Mouse (Mus musculus) liver, adult 2 months (tissue): ENCODE data around the gene Cx3cr1.

Experiments
- CTCF ChIP-seq: fragments of 200-500 bp; IDR thresholded peaks from 2 replicates; pipeline ENCODE4 v1.5.1; 2011; ENCODE audit warnings: low read depth, low read length, control low read depth
- POLR2A ChIP-seq: fragments of 200-500 bp; IDR thresholded peaks from 2 replicates; pipeline ENCODE4 v1.6.1; 2011; ENCODE audit warnings: low read length, control low read depth; ENCODE audit not compliant: insufficient read depth; ENCODE audit errors: extremely low read depth

DNA sequence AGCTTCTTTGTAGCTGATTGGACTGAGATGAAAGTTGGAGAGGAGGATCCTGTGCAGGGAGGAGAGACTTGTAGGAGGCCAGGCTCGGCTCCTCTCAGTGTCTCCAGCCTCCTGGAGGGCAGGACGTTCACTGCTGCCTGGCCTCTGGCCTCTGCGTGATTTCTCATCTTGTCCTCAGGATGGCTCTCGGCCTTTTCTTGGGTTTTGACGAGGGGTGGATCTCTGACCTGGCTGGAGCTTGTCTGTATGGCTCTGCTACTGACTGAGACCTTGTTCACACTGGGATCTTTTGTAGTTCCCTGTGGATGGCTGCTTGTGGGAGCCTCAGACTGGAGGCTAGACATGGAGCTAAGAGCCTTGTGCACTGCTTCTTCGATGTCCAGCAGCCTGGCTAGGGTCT, 54.9 kb downstream of the Cx3cr1 start:
- TF ChIP-seq POLR2A (no peak), CTCF (no peak)
